Mouse (Mus musculus): Measurements from ENCODE around the gene Cmtm1.
"Not testable (repeated sequence)": the region's sequence is repeated elsewhere in the genome, so short reads cannot be mapped to it uniquely, and the experiment has no call there.

GRCm38 (mm10) chr8:104293081-104293480, 16.9 kb downstream of the Cmtm1 start, which contains the start of gene Cmtm2a:
- not testable (repeated sequence) for TF ChIP-seq CTCF (IDR thresholded peaks at IDR 0.05; ENCODE audit: borderline replicate concordance, insufficient read depth, low read length); POLR2A (IDR thresholded peaks at IDR 0.05; ENCODE audit: low read depth, low read length)
